Mouse (Mus musculus) limb, embryonic 12.5 days (tissue): ENCODE results near the gene Tbl2. TPM values are rescaled to one million over a fixed set of nuclear protein-coding genes. Genes with fewer than 3 reads are reported as not detected.

Source experiments
- ATAC-seq: fragments of 200-750 bp; cut with Nextera tagmentation; 2 replicates; pipeline ENCODE4 v1.8.0; 2017; ENCODE audit warnings: low read depth, moderate TSS enrichment; ENCODE audit not compliant: insufficient number of reproducible peaks, insufficient read depth, low FRiP score, low TSS enrichment
- H3K27ac ChIP-seq: fragments of 300-500 bp; sonication (generic); 2 replicates; pipeline ENCODE4 v1.5.1; 2016; ENCODE audit warnings: mild to moderate bottlenecking, moderate library complexity
- H3K27me3 ChIP-seq: fragments of 300-500 bp; sonication (generic); 2 replicates; pipeline ENCODE4 v1.6.1; 2016; ENCODE audit warnings: mild to moderate bottlenecking, moderate library complexity
- H3K36me3 ChIP-seq: fragments of 300-500 bp; sonication (generic); 2 replicates; pipeline ENCODE4 v1.6.1; 2016; ENCODE audit warnings: mild to moderate bottlenecking, moderate library complexity
- H3K4me1 ChIP-seq: fragments of 300-500 bp; sonication (generic); replicated peaks from 2 replicates; pipeline ENCODE4 v1.6.1; 2016
- H3K4me2 ChIP-seq: fragments of 300-500 bp; sonication (generic); 2 replicates; pipeline ENCODE4 v1.6.1; 2016; ENCODE audit warnings: mild to moderate bottlenecking, moderate library complexity
- H3K4me3 ChIP-seq: fragments of 300-500 bp; sonication (generic); replicated peaks from 2 replicates; pipeline ENCODE4 v1.5.1; 2016; ENCODE audit warnings: mild to moderate bottlenecking
- H3K9ac ChIP-seq: fragments of 300-500 bp; sonication (generic); replicated peaks from 2 replicates; pipeline ENCODE4 v1.6.1; 2016; ENCODE audit warnings: mild to moderate bottlenecking, moderate library complexity
- H3K9me3 ChIP-seq: fragments of 300-500 bp; sonication (generic); 2 replicates; pipeline ENCODE4 v1.6.1; 2016; ENCODE audit warnings: mild to moderate bottlenecking, moderate library complexity
- WGBS: fragments of 180-500 bp; shearing (Covaris S2); methylation state at CpG from one replicate; pipeline ENCODE4 v1.1.7; 2016; 5-methylcytosine and 5-hydroxymethylcytosine counted together
- polyA plus RNA-seq: library from polyadenylated mRNA; unstranded; fragments of >200 nt; fragmentation: Nextera tagmentation; extraction: Ambion mirVana; gene quantifications from 2 replicates; pipeline ENCODE4 v1.2.1, GENCODE M21; 2016

Gene Tbl2
- polyA plus RNA-seq, 1 experiment from 2014 or later: 30.1 TPM

DNA sequence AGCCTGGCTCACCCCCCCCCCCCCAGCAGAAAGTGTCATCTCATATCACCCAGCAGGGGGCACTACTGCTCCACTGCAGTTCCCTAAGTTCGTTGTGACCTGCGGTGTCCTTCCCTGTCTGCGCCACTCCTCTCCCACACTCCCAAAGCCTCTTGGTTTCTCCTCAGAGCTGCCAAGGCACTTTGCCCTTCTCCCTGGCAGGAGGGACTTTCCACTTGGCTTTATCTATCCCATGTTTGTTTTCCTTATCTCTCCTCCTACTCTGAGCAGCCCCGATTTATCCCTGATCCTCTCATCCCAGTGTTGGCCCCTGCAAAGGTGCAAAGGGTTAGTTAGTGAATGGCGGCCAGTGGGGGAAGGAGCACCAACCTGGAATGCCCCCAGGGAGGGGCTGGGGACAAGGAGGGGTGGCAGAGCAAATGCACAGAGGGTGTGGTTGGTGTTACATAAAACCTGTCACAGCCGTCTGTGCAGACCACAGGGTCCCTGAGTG, 30.8 kb upstream of the Tbl2 start:
- no peak for ATAC-seq
- Histone ChIP-seq H3K4me1 (no peaks in the 10 kb centered on the region), H3K27ac (no peak overlapping the region), H3K27me3 (peaks cover 39% of the 10 kb centered on the region), H3K9ac (no peak overlapping the region), H3K4me2 (no peak overlapping the region), H3K4me3 (no peak overlapping the region), H3K9me3 (no peaks in the 10 kb centered on the region), H3K36me3 (no peaks in the 10 kb centered on the region)
- 26% methylated on average over 6 of the region's 6 CpGs for WGBS

DNA sequence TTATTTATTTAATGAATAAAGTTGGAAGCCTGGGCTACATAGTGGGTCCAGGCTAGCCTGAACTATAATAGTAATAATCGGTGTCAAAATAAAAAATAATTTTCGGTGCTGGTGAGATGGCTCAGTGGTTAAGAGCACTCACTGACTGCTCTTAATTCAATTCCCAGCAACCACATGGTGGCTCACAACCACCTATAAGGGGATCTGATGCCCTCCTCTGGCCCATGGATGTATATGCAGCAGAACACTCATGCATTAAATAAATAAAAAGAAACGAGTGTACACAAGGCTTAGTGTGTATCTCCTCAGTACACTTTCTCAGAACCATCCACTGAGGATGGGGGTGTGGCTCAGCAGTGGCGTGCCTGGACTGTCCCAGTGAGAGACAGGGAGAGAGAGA, 28.7 kb upstream of the Tbl2 start:
- H3K4me3 ChIP-seq: no peak overlapping the region
- H3K9me3 ChIP-seq: no peaks in the 10 kb centered on the region
- no peaks in the 10 kb centered on the region for H3K36me3 ChIP-seq
- 67% methylated on average over 4 of the region's 4 CpGs for WGBS
- H3K27ac ChIP-seq: no peak overlapping the region
- no peak for ATAC-seq
- H3K4me1 ChIP-seq: no peaks in the 10 kb centered on the region
- H3K4me2 ChIP-seq: no peak overlapping the region
- no peak overlapping the region for H3K9ac ChIP-seq
- peaks cover 43% of the 10 kb centered on the region for H3K27me3 ChIP-seq

DNA sequence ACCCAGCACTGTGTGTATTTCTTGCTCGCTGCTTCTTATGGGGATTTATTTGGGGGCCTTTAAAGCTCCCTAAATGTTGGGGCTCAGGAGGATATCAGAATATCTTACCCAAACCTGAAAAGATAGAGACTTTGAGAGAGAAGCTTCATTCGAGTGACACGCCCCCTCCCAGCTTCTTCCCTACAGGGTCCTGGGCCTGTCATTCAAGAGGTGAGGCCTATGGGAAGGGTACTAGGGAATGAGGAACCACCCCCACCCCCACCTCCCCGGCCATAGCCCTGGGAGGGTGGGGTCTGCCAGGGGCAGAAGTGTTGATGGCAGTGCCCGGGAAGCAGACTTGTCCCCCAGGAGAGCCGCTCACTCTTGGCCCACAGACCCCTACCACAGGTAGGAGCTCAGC, 23.3 kb upstream of the Tbl2 start:
- WGBS: 63% methylated on average over 6 of the region's 6 CpGs
- no peak overlapping the region for H3K9ac ChIP-seq
- H3K4me2 ChIP-seq: no peak overlapping the region
- H3K9me3 ChIP-seq: no peaks in the 10 kb centered on the region
- H3K4me1 ChIP-seq: no peaks in the 10 kb centered on the region
- peaks cover 34% of the 10 kb centered on the region for H3K27me3 ChIP-seq
- no peak for ATAC-seq
- H3K4me3 ChIP-seq: no peak overlapping the region
- no peaks in the 10 kb centered on the region for H3K36me3 ChIP-seq
- no peak overlapping the region for H3K27ac ChIP-seq

DNA sequence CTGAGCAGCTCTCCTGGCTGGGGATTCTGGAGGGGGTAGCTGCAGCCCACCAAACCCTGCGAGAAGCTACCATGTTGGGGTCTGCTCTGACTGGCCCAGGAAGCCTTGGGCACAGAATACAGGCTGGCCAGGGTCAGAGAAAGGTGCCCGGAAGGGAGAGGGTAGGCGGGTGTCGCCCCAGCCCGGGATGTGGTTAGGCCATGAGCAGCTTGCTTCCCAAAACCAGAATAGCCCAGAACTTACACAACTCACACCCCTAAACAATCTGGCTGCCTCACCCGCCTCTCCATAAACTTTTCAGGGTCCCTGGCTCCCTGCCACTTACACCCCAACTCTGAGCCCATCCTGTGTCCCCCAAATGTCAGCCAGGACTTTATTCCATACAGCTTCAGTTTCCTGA, 21.8 kb upstream of the Tbl2 start:
- H3K36me3 ChIP-seq: no peaks in the 10 kb centered on the region
- no peaks in the 10 kb centered on the region for H3K4me1 ChIP-seq
- H3K9me3 ChIP-seq: no peaks in the 10 kb centered on the region
- ATAC-seq: no peak
- H3K9ac ChIP-seq: no peak overlapping the region
- H3K27ac ChIP-seq: no peak overlapping the region
- no peak overlapping the region for H3K4me3 ChIP-seq
- peaks cover 34% of the 10 kb centered on the region for H3K27me3 ChIP-seq
- WGBS: 70% methylated on average over 6 of the region's 6 CpGs
- H3K4me2 ChIP-seq: no peak overlapping the region

DNA sequence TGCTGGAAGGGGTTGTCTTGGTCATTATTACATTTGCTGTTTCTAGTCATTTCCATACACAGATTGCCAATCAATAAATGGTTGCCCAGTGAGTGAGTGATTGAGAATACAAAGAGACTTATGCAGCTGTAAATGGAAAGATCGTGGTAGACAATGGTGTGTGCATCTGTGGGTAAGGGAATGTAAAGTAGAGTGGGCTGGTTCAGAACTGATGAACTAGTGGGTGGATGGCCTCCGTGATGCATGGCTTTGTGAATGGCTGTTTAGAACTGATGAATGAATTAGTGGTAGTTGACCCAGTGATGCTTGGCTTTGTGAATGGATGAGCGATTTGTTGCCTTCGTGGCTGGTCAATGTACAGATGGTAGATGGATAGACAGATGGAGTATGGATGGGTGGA, 19.7 kb upstream of the Tbl2 start:
- no peak overlapping the region for H3K4me3 ChIP-seq
- H3K27me3 ChIP-seq: peaks cover 45% of the 10 kb centered on the region
- no peak for ATAC-seq
- no peak overlapping the region for H3K27ac ChIP-seq
- no peaks in the 10 kb centered on the region for H3K9me3 ChIP-seq
- H3K4me1 ChIP-seq: peaks cover 9% of the 10 kb centered on the region
- H3K9ac ChIP-seq: no peak overlapping the region
- 83% methylated on average over 4 of the region's 4 CpGs for WGBS
- no peaks in the 10 kb centered on the region for H3K36me3 ChIP-seq
- H3K4me2 ChIP-seq: no peak overlapping the region

DNA sequence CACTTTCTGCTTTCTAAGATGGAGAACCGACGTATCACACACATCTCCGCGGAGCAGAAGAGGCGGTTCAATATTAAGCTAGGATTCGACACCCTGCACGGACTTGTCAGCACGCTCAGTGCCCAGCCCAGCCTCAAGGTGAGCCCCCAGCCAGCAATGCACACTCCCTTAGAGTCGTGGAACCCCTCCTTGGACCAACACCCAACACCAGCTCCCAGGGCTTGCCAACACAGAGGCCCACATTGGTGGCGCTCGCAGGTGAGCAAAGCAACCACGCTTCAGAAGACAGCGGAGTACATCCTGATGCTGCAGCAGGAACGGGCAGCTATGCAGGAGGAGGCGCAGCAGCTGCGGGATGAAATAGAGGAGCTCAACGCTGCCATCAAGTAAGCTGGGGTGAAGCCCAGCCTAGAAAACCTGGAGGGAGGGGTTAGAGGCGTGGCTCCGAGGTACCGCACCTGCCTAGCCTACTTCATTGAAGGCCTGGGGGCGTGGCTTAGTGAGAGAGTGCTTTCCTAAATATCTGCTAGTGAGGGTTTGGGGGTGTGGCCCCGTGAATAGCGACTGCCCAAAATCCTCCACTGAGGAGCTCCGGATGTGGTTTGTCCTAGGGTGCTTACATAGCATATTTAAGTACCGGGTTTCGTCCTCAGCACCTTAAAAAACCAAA, 15.6 kb upstream of the Tbl2 start:
- peaks cover 57% of the 10 kb centered on the region for H3K27me3 ChIP-seq
- H3K9ac ChIP-seq: no peak overlapping the region
- peak overlapping the region; percentile 35 for H3K4me2 ChIP-seq
- H3K4me1 ChIP-seq: peaks cover 9% of the 10 kb centered on the region
- H3K27ac ChIP-seq: no peak overlapping the region
- H3K36me3 ChIP-seq: no peaks in the 10 kb centered on the region
- no peaks in the 10 kb centered on the region for H3K9me3 ChIP-seq
- ATAC-seq: no peak
- 7% methylated on average over 26 of the region's 26 CpGs for WGBS
- peak overlapping the region; percentile 18 for H3K4me3 ChIP-seq

DNA sequence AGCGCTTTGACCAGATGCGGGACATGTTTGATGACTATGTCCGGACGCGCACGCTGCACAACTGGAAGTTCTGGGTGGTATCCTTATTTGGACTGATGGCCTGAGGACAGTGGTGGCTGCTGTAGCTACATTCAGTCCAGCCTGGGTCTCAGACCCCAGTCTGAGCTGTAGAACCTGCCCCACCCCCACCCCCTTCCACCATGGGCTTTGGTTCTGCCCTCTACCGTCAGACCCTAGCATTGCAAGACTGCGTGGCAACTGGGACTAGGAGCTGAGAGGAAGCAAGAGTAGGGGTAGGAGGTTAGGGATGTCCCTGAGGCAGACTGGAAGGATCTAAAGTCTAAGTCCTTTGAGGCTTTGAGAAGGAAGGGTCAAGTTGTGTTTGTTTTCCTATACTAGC, 14.9 kb upstream of the Tbl2 start:
- Histone ChIP-seq H3K36me3 (no peaks in the 10 kb centered on the region), H3K4me3 (peak overlapping the region; percentile 18), H3K4me1 (peaks cover 9% of the 10 kb centered on the region), H3K4me2 (peak overlapping the region; percentile 35), H3K27me3 (peaks cover 57% of the 10 kb centered on the region), H3K27ac (no peak overlapping the region), H3K9ac (no peak overlapping the region), H3K9me3 (no peaks in the 10 kb centered on the region)
- WGBS: 4% methylated on average over 8 of the region's 8 CpGs
- ATAC-seq: no peak

DNA sequence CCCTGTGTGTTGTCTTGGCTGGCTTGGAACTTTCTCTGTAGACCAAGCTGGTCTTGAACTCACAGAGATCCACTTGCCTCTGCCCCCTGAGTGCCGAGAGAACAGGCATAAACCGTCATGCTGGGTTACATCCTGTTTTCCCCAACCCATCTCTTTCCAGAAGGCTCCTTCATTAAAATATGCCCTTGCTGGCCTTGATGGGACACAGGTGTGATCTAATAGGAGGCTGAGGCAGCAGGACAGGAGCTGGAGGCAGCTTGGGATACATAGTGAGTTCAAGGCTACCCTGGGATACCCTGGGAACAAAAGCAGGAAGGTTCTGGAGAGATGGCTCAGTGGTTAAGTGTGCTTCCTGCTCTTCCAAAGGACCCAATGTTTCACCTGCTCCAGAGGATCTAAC, 9.6 kb upstream of the Tbl2 start:
- Histone ChIP-seq H3K36me3 (no peaks in the 10 kb centered on the region), H3K4me1 (no peaks in the 10 kb centered on the region), H3K4me3 (no peak overlapping the region), H3K9me3 (no peaks in the 10 kb centered on the region), H3K27ac (no peak overlapping the region), H3K27me3 (peaks cover 19% of the 10 kb centered on the region), H3K4me2 (no peak overlapping the region), H3K9ac (no peak overlapping the region)
- WGBS: 55% methylated on average over 2 of the region's 2 CpGs
- ATAC-seq: no peak

DNA sequence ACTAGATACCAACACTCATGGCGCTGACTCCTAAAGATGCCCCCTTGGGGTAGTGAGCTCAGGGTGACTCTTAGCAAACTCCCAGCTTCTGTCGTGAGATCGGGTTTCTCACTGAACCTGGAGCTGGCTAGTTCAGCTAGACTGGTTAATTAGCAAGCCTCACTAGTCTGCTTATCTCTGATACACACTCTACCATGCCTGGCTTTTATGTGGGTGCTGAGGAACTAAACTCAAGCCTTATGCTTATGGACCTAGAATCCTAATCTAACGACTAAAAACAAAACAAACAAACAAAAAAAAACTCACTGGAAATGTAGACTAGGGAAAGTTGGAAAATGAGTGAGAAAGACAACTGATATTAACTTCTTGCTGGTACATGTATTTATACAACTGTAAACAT, 5.0 kb upstream of the Tbl2 start:
- peaks cover 8% of the 10 kb centered on the region for H3K27me3 ChIP-seq
- no peak overlapping the region for H3K4me3 ChIP-seq
- no peak overlapping the region for H3K27ac ChIP-seq
- no peak for ATAC-seq
- no peak overlapping the region for H3K9ac ChIP-seq
- H3K4me2 ChIP-seq: no peak overlapping the region
- 58% methylated on average over 4 of the region's 4 CpGs for WGBS
- H3K36me3 ChIP-seq: no peaks in the 10 kb centered on the region
- peaks cover 4% of the 10 kb centered on the region; the same call in 1 of the 2 replicates for H3K4me1 ChIP-seq
- no peaks in the 10 kb centered on the region for H3K9me3 ChIP-seq

DNA sequence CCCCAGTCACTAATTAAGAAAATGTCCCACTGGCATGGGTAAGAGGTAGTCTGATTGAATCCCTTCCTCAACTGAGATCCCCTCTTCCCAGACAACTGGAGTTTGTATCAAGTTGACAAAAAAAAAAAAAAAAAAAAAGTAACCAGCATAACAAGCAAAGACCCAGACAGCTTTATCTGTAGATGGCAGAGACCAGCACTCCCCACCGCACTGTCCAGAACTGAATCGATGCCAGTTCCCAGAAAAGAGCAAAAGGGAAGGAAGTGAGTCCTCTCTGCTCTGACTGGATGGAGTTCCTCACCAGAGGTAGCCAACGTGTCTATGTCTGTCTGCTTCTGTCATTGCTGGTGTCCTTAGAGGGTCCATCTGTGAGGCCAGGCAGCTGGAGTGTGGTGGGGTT, 3.9 kb upstream of the Tbl2 start:
- no peak overlapping the region for H3K4me3 ChIP-seq
- H3K9me3 ChIP-seq: no peaks in the 10 kb centered on the region
- ATAC-seq: no peak
- WGBS: 79% methylated on average over 3 of the region's 3 CpGs
- peaks cover 8% of the 10 kb centered on the region for H3K27me3 ChIP-seq
- H3K4me2 ChIP-seq: no peak overlapping the region
- H3K27ac ChIP-seq: no peak overlapping the region
- H3K9ac ChIP-seq: no peak overlapping the region
- no peaks in the 10 kb centered on the region for H3K36me3 ChIP-seq
- H3K4me1 ChIP-seq: peaks cover 7% of the 10 kb centered on the region; the same call in 1 of the 2 replicates

DNA sequence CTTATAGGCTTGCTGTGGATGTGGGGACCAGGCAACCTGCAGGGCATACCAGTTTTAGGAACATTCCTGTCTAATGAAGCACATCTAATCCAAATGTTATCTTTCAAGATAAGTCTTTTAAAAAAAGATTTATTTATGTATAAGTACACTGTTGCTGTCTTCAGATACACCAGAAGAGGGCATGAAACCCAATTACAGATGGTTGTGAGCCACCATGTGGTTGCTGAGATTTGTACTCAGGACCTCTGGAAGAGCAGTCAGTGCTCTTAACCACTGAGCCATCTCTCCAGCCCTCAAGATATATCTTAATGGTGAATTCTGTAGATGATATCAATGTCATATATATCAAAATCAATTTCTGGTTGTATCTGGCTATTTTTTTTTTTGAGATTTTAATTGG, 3.5 kb upstream of the Tbl2 start:
- Histone ChIP-seq H3K4me3 (no peak overlapping the region), H3K27me3 (peaks cover 8% of the 10 kb centered on the region), H3K27ac (no peak overlapping the region), H3K9ac (no peak overlapping the region), H3K36me3 (no peaks in the 10 kb centered on the region), H3K9me3 (no peaks in the 10 kb centered on the region), H3K4me1 (peaks cover 7% of the 10 kb centered on the region; the same call in 1 of the 2 replicates), H3K4me2 (no peak overlapping the region)
- no peak for ATAC-seq

DNA sequence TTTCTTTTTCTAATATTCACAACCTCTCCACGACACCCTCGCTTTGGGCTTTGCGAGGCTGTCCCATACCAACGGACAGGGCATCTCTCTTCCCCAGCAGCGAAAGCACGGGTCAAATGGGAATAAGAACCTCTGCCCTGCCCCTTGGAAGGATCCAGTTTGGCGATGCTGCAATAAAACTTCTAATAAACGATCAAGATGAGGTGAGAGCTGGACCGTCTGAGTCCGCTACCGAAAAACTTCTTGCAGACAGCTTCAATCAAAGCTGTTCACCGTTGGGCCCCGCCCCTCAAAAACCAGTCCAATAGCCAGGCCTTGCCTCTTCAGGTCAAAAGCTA, 773 bp upstream of the Tbl2 start:
- 1% methylated on average over 13 of the region's 13 CpGs for WGBS
- peak overlapping the region; percentile 65 for H3K9ac ChIP-seq
- no peaks in the 10 kb centered on the region for H3K9me3 ChIP-seq
- peaks cover 15% of the 10 kb centered on the region for H3K36me3 ChIP-seq
- peaks cover 7% of the 10 kb centered on the region; the same call in 1 of the 2 replicates for H3K4me1 ChIP-seq
- ATAC-seq: no peak; the same call in 1 of the 2 replicates
- H3K4me3 ChIP-seq: peak overlapping the region; percentile 78
- peaks cover 1% of the 10 kb centered on the region; the same call in 1 of the 2 replicates for H3K27me3 ChIP-seq
- peak overlapping the region; percentile 84 for H3K27ac ChIP-seq
- H3K4me2 ChIP-seq: peak overlapping the region; percentile 71
